10 mouse cellular contexts compared by ENCODE assay signal in genomic region chr14:99043499-99043898, GRCm38 (mm10). TPM values are rescaled to one million over a fixed set of nuclear protein-coding genes. Genes with fewer than 3 reads are reported as not detected.
DNase-seq lines count a peak whose midpoint lies in the region; ATAC-seq and TF ChIP-seq lines count a peak whose summit lies in the region.
"Had no signal": no experiment of that assay in that cellular context is flagged by ENCODE, and none has a peak within 500 bp of the region (broad histone marks: within the 10 kb centered on the region; RNA-seq: fewer than 3 reads in every experiment).

No protein-coding gene starts in this region.

- no peak for TF ChIP-seq CTCF in G1E (IDR thresholded peaks at IDR 0.05; ENCODE audit: low read depth, low read length)
- no peak for TF ChIP-seq CTCF in forebrain, postnatal 0 days (IDR thresholded peaks at IDR 0.05; ENCODE audit: low read depth)

- peak overlapping the region; percentile 75 for H3K4me2 ChIP-seq in heart, embryonic 15.5 days
- H3K4me2 ChIP-seq in forebrain, postnatal 0 days (ENCODE audit: low read depth) = peak overlapping the region; percentile 23
- peak overlapping the region; percentile 81; the same call in 1 of the 2 replicates for H3K4me2 ChIP-seq in liver, embryonic 16.5 days (ENCODE audit: low read depth, low read length)

- H3K9ac ChIP-seq in heart, embryonic 15.5 days = no peak overlapping the region
- H3K9ac ChIP-seq in forebrain, postnatal 0 days = no peak overlapping the region
- H3K9ac ChIP-seq in liver, embryonic 16.5 days (ENCODE audit: low read depth, low read length) = no peak overlapping the region; the same call in 1 of the 2 replicates

- 0 out of 2 replicates have a peak overlapping the region, but pooled peaks have one; percentile 16 for H3K27ac ChIP-seq in heart, embryonic 15.5 days
- H3K27ac ChIP-seq in forebrain, postnatal 0 days (ENCODE audit: low read depth, low read length) = no peak overlapping the region
- no peak overlapping the region for H3K27ac ChIP-seq in liver, embryonic 16.5 days (ENCODE audit: low read length)

- no peak for ATAC-seq in heart, embryonic 15.5 days (replicated peaks; ENCODE audit: insufficient number of reproducible peaks, insufficient read depth, low FRiP score, low read depth)
- ATAC-seq in G1E (ENCODE audit: extremely low read depth, insufficient number of reproducible peaks, low FRiP score, poor library complexity, severe bottlenecking) = peak; percentile 17
- no peak for ATAC-seq in forebrain, postnatal 0 days
- no peak for ATAC-seq in liver, embryonic 16.5 days (ENCODE audit: low read depth)
- ATAC-seq in cerebellum, adult (ENCODE audit: insufficient number of reproducible peaks, low FRiP score, low TSS enrichment) = no peak
- ATAC-seq: lung, postnatal 0 days had no signal

- no peaks in the 10 kb centered on the region for H3K36me3 ChIP-seq in heart, embryonic 15.5 days
- H3K36me3 ChIP-seq in G1E (replicated peaks) = peaks cover 42% of the 10 kb centered on the region
- no peaks in the 10 kb centered on the region for H3K36me3 ChIP-seq in forebrain, postnatal 0 days (ENCODE audit: insufficient read depth)
- no peaks in the 10 kb centered on the region for H3K36me3 ChIP-seq in liver, embryonic 16.5 days (ENCODE audit: control insufficient read depth, insufficient read depth)

- no peaks in the 10 kb centered on the region for H3K27me3 ChIP-seq in heart, embryonic 15.5 days
- H3K27me3 ChIP-seq in G1E (ENCODE audit: insufficient read depth, low read length) = no peaks in the 10 kb centered on the region
- H3K27me3 ChIP-seq in forebrain, postnatal 0 days (ENCODE audit: insufficient read depth, low read length) = no peaks in the 10 kb centered on the region
- no peaks in the 10 kb centered on the region for H3K27me3 ChIP-seq in liver, embryonic 16.5 days (ENCODE audit: control insufficient read depth, insufficient read depth, low read depth, low read length)

- intact Hi-C loops in heart, postnatal 36 days (cut with DNase I) = no loop called here

- 57% methylated on average over 1 of the region's 1 CpGs for WGBS in heart, embryonic 15.5 days
- 53% methylated on average over 1 of the region's 1 CpGs for WGBS in forebrain, postnatal 0 days
- 33% methylated on average over 1 of the region's 1 CpGs for WGBS in liver, embryonic 16.5 days (ENCODE audit: insufficient replicate concordance)

- H3K4me1 ChIP-seq in heart, embryonic 15.5 days (replicated peaks) = peaks cover 36% of the 10 kb centered on the region
- H3K4me1 ChIP-seq in G1E (ENCODE audit: insufficient read depth, low read depth, low read length) = peaks cover 57% of the 10 kb centered on the region
- peaks cover 13% of the 10 kb centered on the region for H3K4me1 ChIP-seq in forebrain, postnatal 0 days (ENCODE audit: insufficient read depth)
- H3K4me1 ChIP-seq in liver, embryonic 16.5 days (ENCODE audit: control insufficient read depth, low read depth, low read length) = peaks cover 28% of the 10 kb centered on the region

- no peak overlapping the region for H3K4me3 ChIP-seq in heart, embryonic 15.5 days
- peak overlapping the region; percentile 95 for H3K4me3 ChIP-seq in G1E (ENCODE audit: low read depth, low read length)
- no peak overlapping the region for H3K4me3 ChIP-seq in forebrain, postnatal 0 days (ENCODE audit: low read depth, low read length)
- H3K4me3 ChIP-seq in liver, embryonic 16.5 days (ENCODE audit: low read depth, low read length) = peak overlapping the region; percentile 99

- DNase-seq in heart, postnatal 36 days = no peak
- DNase-seq in G1E (ENCODE audit: low spot score) = peak; percentile 27
- no peak for DNase-seq in forebrain, postnatal 0 days
- no peak for DNase-seq in cerebellum, adult 8-10 months
- no peak for DNase-seq in right cerebral cortex, postnatal 10 days (ENCODE audit: low spot score in 2 of 2)
- DNase-seq: thymus, postnatal 4 days had no signal

- no peaks in the 10 kb centered on the region for H3K9me3 ChIP-seq in heart, embryonic 15.5 days (replicated peaks)
- no peaks in the 10 kb centered on the region for H3K9me3 ChIP-seq in G1E (replicated peaks)
- no peaks in the 10 kb centered on the region for H3K9me3 ChIP-seq in forebrain, postnatal 0 days (ENCODE audit: low read length)
- H3K9me3 ChIP-seq in liver, embryonic 16.5 days (replicated peaks; ENCODE audit: control insufficient read depth, low read length) = no peaks in the 10 kb centered on the region

RNA-seq across cellular contexts. Expression of gene Mzt1, which starts 2.4 kb away (rescaled TPM):
- 74.9 and 92.1 TPM in 2 replicates for polyA plus RNA-seq in heart, embryonic 15.5 days (2015; fragmentation: Nextera tagmentation; extraction: Ambion mirVana)
- total RNA-seq in heart, postnatal 36 days (2021) = 10 to 100 TPM; 37.5 to 39.6 TPM
- total RNA-seq in G1E (2014; fragmentation: Nextera tagmentation) (304 and 345 TPM in 2 replicates), G1E (2017) (156 and 181 TPM in 2 replicates)
- polyA plus RNA-seq in G1E (2012) = 46.4 and 48.8 TPM in 2 replicates
- 131 and 133 TPM in 2 replicates for total RNA-seq in forebrain, postnatal 0 days (2014; rRNA removed)
- 104 and 114 TPM in 2 replicates for polyA plus RNA-seq in forebrain, postnatal 0 days (2015; fragmentation: Nextera tagmentation; extraction: Ambion mirVana)
- polyA plus RNA-seq in liver, embryonic 16.5 days (2015; fragmentation: Nextera tagmentation; extraction: Ambion mirVana) = 45.7 and 52.1 TPM in 2 replicates

RNA-seq across cellular contexts. Expression of gene Bora, which starts 2.5 kb away (rescaled TPM):
- 37.2 and 41.2 TPM in 2 replicates for polyA plus RNA-seq in heart, embryonic 15.5 days (2015; fragmentation: Nextera tagmentation; extraction: Ambion mirVana)
- total RNA-seq in heart, postnatal 36 days (2021) = 1 to 10 TPM in 1 of 2 experiments, under 1 TPM in 1; 0.62 to 1.9 TPM
- total RNA-seq in G1E (2014; fragmentation: Nextera tagmentation) = 164 and 189 TPM in 2 replicates
- total RNA-seq in G1E (2017) = 90.2 and 97.6 TPM in 2 replicates
- polyA plus RNA-seq in G1E (2012) = 16.5 and 27.0 TPM in 2 replicates
- 3.7 and 4.2 TPM in 2 replicates for total RNA-seq in forebrain, postnatal 0 days (2014; rRNA removed)
- 4.4 and 7.0 TPM in 2 replicates for polyA plus RNA-seq in forebrain, postnatal 0 days (2015; fragmentation: Nextera tagmentation; extraction: Ambion mirVana)
- polyA plus RNA-seq in liver, embryonic 16.5 days (2015; fragmentation: Nextera tagmentation; extraction: Ambion mirVana) = 23.7 and 24.7 TPM in 2 replicates

RNA-seq across cellular contexts. Expression of gene Rpl36a-ps1, which starts 49.4 kb away (rescaled TPM):
- polyA plus RNA-seq in heart, embryonic 15.5 days (2015; fragmentation: Nextera tagmentation; extraction: Ambion mirVana) = 0.79 and 1.2 TPM in 2 replicates
- total RNA-seq in heart, postnatal 36 days (2021) = 1 to 10 TPM; 3.3 to 5.6 TPM
- total RNA-seq in G1E (2014; fragmentation: Nextera tagmentation) (3.0 TPM in 1 of 2 replicates, not detected in the other), G1E (2017) (27.6 and 29.2 TPM in 2 replicates)
- polyA plus RNA-seq in G1E (2012) = 0.92 and 1.4 TPM in 2 replicates
- 1.5 and 8.2 TPM in 2 replicates for total RNA-seq in forebrain, postnatal 0 days (2014; rRNA removed)
- polyA plus RNA-seq in forebrain, postnatal 0 days (2015; fragmentation: Nextera tagmentation; extraction: Ambion mirVana) = 1.4 TPM in 1 of 2 replicates, not detected in the other
- polyA plus RNA-seq in liver, embryonic 16.5 days (2015; fragmentation: Nextera tagmentation; extraction: Ambion mirVana) = 0.47 and 0.52 TPM in 2 replicates

RNA-seq across cellular contexts. Expression of gene Pibf1, which starts 55.7 kb away (rescaled TPM):
- polyA plus RNA-seq in heart, embryonic 15.5 days (2015; fragmentation: Nextera tagmentation; extraction: Ambion mirVana) = 11.9 and 13.6 TPM in 2 replicates
- 1 to 10 TPM; 7.5 to 8.2 TPM for total RNA-seq in heart, postnatal 36 days (2021)
- total RNA-seq in G1E (2014; fragmentation: Nextera tagmentation) (53.2 and 58.1 TPM in 2 replicates), G1E (2017) (52.8 and 67.9 TPM in 2 replicates)
- 0.95 and 1.4 TPM in 2 replicates for polyA plus RNA-seq in G1E (2012)
- 18.8 and 20.6 TPM in 2 replicates for total RNA-seq in forebrain, postnatal 0 days (2014; rRNA removed)
- polyA plus RNA-seq in forebrain, postnatal 0 days (2015; fragmentation: Nextera tagmentation; extraction: Ambion mirVana) = 9.3 and 12.6 TPM in 2 replicates
- polyA plus RNA-seq in liver, embryonic 16.5 days (2015; fragmentation: Nextera tagmentation; extraction: Ambion mirVana) = 5.1 and 5.5 TPM in 2 replicates

RNA-seq across cellular contexts. Expression of gene Dis3, which starts 56.1 kb away (rescaled TPM):
- 17.5 and 19.8 TPM in 2 replicates for polyA plus RNA-seq in heart, embryonic 15.5 days (2015; fragmentation: Nextera tagmentation; extraction: Ambion mirVana)
- 10 to 100 TPM in 1 of 2 experiments, 1 to 10 TPM in 1; 9.3 to 12.3 TPM for total RNA-seq in heart, postnatal 36 days (2021)
- total RNA-seq in G1E (2014; fragmentation: Nextera tagmentation) (105 and 113 TPM in 2 replicates), G1E (2017) (70.1 and 80.3 TPM in 2 replicates)
- polyA plus RNA-seq in G1E (2012) = 26.4 and 36.2 TPM in 2 replicates
- 25.3 and 28.0 TPM in 2 replicates for total RNA-seq in forebrain, postnatal 0 days (2014; rRNA removed)
- polyA plus RNA-seq in forebrain, postnatal 0 days (2015; fragmentation: Nextera tagmentation; extraction: Ambion mirVana) = 22.5 and 26.3 TPM in 2 replicates
- polyA plus RNA-seq in liver, embryonic 16.5 days (2015; fragmentation: Nextera tagmentation; extraction: Ambion mirVana) = 9.9 and 10.6 TPM in 2 replicates

Comparison
In these comparisons a context has a peak if more than half of its experiments do, and no peak if none do; other contexts are left out.
1. H3K4me2 ChIP-seq: peak in every context shown above with its lines; median percentile 81 in liver, embryonic 16.5 days; 75 in heart, embryonic 15.5 days; 23 in forebrain, postnatal 0 days.
2. H3K4me3 ChIP-seq: peak in G1E (single experiment) and liver, embryonic 16.5 days (single experiment); none in heart, embryonic 15.5 days (single experiment) and forebrain, postnatal 0 days (single experiment).